Mouse (Mus musculus) spleen, adult 12 weeks (tissue): Measurements from ENCODE around the gene Prkg1.

Experiments used
- DNase-seq: peaks from one replicate; pipeline ENCODE4 v3.0.0; 2022; ENCODE audit warnings: low spot score

The Prkg1 gene

DNA sequence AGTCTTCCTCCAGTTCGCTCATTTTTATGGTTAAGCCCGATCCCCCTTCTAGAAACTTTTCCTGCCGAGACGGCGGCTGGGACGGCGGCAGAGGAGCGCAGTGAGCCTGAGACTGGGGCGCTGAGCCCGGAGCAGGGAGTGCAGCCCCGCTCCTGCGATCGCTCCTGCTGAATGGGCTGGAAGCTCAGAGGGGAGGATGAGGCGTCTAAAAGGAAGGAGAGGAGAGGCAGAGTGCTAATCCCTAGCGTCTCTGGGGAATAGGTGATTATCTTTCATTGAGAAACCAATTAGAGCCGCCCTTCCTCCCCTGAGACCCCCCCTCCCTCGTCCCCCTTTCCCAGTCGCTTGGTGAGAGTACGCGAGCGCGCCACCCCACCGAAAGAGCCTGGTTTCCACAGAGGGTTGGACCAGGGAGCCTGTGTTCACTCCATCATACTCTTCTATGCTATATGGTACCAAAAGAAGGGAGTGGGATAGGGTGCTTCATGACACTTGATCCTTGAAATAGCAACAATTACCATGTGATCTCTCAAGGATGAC, at the start of gene Prkg1:
Gene Prkg1, minus strand, starts transcription at position 233 of the 540 bp plus-strand sequence.
- no peak for DNase-seq

DNA sequence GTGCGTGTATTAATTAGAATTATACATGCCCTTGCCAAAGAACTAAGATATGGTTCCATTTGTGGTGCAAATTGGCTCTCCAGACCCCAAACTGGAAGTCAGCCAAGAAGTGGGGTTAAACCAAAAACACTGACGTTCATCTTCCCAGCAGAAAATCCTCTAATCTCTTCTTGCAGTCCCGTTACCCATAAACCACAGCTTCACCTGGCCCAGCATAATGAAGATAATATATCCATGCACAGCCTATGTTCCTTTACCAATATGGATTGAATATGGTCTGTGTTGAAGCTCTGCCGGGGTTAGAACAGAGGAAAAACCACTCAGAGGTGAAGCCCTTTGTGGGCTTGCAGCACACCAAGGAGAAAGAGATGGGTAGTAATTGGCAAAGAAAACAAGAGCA, 48.3 kb upstream of the Prkg1 start:
- DNase-seq: no peak

DNA sequence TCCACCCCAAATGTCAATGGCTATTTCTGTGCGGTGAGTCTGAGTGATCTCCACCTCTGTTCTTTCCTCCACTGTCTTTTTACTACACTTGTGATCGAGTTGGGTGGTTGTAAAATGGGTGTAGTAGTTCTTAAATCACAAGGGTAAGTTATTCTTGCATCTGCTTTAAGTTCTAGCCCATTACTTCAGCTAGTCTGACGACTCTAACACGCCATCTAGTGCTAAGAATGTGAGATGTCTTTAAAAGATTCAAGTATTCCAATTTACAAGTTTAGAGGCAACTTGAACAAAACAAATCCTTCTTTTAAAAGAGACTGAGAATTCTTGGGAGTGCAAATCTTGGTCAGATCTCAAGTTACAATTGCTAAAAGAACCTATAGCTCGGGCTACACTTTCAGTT, 46.5 kb upstream of the Prkg1 start:
- DNase-seq: no peak

DNA sequence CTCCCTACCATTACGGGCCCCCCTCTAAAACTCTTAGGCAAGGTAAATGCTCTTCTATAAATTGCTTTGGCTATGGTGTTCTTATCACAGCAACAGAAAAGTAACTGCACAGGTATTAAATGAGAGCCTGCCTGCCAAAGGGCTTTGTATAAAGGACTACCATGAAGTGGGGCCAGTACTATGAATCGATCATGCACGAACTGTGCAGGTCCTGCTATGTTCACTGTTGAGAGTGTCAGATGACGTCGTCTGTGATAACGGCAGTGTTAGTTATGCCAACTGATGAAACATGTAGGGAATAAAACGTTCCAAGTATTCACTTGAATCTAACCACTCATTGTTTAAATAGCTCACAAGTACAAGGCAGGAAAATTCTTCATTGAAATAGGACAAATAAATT, 40.6 kb upstream of the Prkg1 start:
- DNase-seq: no peak

DNA sequence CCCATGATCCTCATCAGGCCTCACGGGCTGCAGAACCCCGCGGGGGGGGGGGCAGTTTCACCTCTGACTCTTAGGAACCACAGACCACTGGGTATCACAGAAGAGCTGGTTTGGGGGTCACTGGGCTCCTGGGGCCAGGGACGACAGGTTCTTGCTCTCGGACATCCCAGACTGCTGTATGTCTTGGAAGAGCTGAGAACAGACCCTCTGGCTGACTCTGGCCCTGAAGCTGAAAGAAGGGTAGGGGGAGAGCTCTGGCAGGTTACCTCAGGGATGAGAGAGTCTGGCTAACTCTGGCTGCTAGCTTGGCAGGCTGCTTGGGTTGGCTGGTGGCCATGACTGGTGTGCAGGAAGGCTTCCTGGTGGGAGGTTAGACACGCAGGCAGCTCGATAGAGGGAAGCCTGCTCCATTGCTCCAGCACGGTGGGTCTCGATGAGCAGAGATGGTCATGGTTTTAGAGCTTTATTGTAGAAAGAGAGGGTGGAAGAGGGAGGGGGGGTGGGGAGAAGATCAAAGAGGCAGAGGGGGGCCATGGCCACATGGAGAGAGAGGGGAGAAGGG, 30.7 kb upstream of the Prkg1 start:
- DNase-seq: no peak

DNA sequence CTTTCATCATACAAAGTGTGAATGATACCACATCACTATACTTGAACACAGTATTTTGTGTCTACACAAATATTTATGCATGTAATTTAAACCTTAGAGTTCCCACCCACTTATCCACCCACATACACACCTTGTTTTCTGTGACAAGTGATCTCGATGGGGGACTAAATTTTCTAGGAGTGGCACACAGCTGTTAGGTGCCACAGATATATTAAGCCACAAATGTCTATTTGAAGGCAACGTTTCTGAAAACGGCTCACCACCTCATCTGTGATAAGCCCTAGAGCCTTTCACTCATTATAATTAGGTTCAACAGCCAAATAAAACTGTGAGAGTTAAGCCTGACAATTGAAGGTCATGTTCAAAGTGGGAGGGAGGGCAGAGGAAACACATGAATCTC, 26.9 kb upstream of the Prkg1 start:
- no peak for DNase-seq

DNA sequence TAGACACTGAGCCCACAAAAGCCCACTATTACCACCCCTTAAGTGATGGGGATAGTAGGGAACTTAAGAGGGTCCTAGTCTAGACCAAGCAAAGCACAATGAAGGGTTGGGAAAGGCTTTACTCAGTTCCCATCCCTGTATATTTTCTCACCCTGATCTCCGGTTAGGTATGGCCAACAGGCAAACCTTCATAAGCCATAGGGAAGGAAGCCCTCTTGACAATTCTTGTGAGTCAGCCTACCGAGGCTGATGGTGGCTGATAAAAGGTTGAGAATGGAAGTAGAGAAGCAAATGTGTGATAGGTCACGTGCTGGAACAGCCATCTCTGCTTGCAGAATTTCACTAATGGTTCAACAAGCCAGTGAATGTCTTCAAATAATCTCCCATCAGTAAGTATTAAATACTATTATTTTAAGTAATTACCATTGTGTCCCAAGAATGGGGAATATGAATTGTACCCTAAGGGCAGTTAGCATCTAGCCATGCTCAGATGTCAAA, 16.7 kb upstream of the Prkg1 start:
- DNase-seq: no peak

DNA sequence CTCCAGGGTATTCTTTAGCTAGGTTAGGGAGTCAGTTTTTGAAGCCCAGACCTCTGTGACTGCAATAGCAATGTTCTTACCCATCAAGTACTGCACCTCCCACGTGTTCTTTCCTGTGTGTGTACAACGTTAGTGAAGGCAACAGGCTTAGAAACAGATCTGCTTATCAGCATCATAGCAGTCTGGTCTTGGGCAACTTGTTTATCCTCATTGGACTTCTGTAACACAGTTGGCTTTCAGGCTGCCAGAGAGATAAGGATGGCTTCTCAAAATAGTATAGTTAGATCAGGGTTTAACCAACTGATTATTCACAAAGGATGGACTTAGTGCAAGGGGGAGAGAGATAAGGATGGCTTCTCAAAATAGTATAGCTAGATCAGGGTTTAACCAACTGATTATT, 16.2 kb upstream of the Prkg1 start:
- DNase-seq: no peak

DNA sequence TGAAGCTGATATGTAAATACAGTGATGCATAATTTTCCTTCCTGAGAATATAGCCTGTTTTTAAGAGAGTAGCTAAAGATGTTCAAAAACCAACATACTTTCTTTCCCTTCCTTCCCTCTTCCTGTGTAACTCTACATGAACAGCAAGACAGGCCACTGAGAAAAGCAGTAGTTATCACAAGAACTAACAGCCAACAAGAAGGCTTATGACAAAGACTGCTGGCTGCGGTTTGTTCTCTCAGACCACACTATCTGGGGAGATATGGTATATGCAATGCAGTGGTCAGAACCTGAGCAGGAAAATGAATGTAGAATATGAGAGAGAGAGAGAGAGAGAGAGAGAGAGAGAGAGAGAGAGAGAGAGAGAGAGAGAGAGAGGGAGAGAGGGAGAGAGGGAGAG, 15.4 kb upstream of the Prkg1 start:
- no peak for DNase-seq

DNA sequence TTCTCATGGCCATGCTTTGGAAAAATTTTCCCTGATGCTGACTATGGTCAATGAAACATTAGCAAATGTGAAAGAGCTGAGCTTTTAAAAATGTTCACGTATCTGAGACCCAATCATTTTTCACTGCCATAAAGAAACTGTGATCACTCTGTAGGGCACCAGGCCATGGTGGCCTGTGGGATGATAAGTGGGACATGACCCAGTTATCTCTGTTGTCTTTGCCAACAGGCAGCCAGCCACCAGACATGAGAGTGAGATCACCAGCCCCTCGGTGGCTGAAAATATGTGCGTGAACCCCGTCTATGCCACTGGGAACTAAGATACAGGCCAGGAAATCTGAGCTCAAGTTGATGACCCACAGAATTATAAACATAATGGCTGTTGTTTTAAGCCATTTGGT, 14.2 kb upstream of the Prkg1 start:
- no peak for DNase-seq

DNA sequence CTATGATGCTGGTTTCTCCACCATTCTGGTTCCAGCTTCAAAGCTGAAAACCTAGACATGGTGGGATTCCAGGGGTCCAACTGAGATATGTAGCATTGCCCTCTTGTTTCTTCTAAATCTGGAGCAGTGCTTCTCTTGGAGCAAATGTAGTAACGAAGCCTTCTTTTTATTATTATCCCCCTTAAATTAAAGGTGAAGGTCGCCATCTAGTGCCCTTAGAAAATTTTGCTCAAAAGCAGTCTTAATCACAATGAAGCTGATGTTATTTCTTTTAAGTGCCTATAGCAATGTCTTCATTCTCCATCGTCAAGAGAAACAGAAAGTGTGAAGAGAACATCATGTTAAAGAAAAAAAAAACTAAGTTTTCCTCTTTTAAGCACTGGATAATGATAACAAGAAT, 2.2 kb upstream of the Prkg1 start:
- no peak for DNase-seq

DNA sequence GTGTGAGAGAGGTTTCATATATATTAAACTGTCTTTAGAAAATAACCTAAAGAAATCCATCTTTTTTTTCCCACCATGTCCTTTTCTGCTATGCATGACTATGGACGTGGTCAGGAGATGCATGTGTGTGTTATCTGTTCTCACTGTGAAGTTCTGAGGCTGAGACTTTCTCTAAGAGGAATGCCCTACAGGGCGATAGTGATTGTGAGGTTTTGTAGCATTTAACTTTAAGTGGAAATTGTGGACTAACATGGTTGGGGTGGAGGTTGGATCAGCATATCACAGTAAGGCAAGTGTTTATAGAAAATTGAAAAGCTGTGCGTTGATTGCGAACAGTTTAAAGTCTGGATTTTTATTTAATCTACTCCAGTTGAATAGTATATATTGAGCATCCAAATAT, 618 bp upstream of the Prkg1 start:
- DNase-seq: no peak

DNA sequence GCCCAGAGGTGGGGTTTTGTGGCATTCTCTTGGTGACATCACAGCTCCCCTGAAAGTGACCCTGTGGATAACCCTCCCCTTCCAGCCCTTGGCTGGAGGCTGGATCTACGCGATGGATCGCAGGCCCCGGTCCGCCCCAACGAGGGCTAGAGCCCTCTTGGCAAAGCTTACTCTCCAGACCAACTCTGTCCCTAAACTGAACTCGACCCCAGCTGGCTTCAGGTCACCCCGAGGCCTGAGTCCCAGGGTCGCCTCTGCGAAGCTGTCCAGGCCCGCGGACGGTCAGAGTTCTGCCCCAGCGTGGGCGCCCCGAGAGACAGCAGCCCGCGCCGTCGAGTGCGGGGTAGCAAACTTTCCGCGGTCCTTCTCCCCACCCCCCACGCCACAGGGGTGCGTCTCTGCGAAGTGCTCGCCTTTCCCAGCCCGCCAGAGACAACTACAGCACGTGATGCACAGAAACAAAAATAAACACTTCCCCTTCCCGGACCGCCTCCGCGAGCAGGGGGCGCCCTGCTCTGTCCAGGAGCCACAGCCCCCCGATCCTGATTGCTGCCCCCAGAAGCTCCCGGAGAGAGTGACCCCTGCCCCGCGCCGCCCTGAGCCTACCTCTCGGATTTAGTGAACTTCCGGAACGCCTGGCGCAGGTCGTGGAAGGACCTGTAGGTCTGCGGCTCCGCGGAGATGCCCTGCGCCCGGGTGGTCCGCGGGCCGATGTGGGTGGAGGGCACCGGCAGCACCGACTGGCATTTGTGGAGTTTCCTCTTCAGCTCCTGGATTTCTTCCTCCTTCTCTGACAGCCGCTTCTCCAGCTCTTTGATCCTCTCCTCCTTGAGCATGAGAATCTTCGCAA, 657 bp downstream of the Prkg1 start:
- DNase-seq: no peak

DNA sequence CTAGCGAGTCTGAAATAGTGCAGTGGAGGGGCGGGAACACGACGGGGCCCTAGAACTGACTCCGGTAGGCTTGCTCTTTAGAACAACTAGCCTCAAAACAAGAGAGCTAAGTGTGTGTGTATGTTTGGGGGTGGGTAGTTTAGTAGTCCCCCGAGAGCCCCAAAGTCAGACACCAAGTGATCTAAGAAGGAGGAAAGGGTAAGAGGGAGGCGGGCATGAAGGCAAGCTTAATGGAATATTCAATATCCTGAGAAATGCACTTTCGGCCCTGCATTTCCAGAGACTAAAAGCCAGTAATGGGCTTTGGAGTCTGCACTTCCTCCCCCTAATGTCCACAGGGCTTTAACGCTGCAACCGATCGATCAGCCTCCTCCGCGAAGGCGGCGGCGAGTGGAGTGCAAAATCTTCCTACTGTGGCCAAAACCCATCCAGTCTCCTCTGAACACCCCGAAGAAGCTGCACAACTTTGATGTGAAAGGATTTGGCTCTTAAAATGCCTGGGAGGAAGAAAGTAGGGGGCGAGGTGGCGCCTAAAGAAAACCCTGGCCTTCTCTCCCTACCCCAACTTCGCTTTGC, 1.5 kb downstream of the Prkg1 start:
- DNase-seq: no peak

DNA sequence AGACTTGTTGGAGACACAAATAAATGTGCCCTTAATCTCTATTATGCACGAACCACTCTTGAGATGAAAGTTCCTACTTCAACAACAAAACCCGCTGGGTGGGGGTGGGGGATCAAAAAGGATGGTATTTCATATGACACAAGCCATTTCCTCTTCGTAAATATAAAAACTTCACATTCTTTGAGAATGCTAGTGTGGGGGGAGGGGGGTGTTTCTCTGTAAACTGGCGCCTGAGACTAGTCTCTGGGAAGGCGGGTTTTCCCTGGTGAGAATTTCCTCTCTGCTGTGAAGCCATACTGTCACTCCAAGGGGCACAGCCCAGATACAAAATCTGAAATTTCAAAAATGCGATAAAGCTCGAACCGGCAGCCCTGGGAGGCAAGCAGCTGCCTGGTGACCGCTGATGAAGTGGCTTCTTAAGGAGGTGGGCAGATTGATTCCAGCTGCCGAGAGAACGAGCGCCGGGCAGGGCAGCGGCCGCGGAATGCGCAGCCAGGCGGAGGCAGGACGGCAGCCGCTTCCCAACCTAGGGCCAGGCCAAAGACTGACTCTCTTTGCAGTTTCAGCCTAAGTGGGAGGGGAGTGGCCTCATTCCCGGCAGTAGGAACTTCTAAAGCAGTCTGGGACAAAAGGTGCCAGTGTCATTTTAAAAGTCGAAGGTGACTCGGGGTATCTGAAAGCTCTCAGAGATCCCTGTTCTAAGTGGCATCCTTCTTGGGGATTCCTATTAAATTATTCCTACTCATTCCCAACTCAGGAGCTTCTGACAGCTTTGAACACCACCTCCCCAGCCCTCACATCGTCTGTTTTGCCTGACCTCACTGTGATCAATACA, 2.2 kb downstream of the Prkg1 start:
- DNase-seq: no peak

DNA sequence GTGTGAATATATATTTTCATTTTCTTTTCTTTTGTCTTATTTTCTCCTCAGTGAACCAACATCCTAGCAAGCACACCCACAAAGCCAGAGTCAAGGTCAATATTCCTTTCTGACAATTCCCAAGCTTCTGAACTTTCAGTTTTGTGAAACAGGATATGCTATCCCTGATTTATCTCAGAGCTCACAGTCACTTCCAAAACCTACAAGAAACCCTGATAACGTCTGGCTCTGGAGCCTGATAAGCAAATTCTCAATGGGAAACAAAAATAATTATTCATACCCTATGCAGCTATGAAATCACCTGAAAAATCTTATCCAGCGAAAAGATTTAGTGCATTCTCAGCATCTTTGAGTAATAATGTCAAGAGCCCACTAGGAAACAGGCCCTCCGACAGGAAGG, 5.0 kb downstream of the Prkg1 start:
- no peak for DNase-seq

DNA sequence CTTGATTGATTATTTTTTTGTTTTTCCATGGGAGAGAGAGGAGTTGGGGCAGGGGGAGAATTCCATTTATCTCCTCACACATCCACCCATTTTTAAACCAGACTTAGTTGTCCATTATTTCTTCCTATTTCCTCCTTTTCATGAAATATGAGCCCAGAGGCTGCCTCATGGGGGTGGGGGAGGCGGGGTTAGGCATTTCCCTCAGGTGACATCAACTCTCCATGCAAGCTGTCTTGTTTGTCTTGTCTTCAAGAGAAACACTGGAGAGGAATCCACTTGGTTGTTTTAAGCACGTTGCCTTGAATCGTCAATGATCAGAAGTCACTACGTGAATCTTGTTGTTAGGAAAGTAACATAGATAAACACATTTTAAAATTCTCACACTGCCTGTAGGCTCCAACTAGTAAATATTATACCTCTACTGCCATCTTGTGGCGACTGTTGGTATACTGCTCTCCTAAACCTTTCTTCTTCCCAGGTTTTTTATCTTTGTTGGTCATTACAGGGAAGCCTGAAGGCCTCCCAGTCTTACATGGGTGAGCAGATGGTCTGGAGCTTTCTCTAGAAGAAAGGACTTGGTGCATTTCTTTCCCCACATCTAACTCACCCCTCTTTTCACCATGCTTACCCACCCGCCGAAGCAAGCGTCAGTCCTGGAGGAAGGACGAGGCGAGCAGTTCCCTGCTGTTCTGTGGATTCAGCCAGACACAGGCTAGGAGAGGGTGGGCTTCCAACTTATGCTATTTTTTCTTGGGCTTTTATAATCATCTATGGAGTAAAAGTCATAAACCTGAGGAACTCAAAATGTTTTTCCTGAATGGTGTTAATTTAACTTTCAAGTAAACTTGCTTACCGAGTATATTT, 8.7 kb downstream of the Prkg1 start:
- no peak for DNase-seq

DNA sequence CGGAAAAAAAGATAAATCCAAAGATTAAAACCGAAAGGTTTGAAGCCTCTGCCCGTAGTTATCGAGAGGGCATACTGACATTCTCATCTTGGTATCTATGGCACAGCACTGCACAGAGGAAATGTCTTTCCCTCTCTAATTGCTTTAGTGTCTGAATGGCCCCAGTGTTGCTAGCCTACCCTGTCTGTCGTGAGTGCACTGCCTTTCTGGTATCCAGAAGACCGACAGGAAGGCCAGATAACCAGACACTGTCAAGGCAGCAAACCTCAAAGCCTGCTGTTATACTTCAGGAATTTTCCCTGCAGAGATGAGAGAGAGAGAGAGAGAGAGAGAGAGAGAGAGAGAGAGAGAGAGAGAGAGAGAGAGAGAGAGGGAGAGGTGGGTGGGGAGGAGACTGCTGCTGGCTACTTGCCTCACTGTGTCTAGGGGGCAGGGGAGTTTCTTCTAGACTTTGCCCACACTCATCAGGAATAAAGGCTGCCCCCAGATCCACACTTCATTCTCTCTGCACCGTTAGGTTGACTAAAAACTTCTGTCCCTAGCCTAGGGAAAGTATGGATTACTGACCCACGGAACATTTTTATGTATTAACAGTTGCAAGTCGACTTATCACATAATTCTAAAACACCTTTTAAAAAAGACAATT, 10.1 kb downstream of the Prkg1 start:
- no peak for DNase-seq

DNA sequence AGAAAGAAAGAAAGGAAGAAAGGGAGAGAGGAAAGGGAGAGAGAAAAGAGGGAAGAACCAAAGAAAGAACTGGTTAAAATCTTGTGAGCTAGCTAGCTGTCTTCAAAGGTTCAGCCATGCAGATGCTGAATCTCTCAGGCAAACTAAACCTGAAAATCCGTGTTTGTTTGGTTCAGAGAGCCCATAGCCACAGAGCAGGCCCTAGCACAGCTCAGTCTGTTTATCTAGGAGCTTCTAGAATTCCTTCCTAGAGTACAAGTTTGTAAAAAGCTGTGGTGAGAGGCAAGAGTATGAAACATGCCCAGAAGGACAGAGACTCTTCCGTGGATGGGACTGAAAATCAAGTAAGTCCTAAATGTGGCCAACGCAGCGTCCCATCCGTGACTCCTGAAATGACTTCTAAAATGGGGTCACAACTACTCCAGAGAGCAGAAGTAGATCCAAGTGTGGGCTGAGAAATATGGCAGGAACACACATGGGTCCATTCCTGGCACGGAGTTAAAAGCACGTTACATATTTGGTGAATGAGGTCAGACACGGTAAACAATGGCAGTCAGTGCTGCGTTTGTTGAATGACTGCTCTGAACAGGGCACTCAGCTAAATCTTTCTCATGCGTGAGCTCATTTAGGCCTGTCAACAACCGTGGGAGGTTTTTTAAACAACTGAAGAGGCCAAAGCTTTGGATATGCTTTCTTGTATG, 13.7 kb downstream of the Prkg1 start:
- no peak for DNase-seq

DNA sequence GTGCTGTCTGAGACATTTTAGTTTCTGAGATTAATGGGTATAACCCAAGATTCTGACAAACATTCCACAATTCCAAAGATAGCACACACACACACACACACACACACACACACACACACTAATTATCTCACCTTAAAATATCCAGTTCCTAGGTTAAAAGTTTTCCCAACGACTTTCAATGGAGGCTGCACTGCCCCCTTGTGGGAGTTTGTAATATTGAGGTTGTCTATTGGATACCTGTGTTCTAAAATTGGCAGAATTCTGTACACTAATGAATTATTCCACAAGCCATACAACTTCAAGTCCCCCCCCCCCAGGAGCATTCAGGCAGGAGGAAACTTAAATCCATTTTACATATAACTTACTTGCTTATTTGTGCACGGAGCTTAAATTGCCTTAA, 18.2 kb downstream of the Prkg1 start:
- no peak for DNase-seq
